Mouse (Mus musculus) CH12.LX (cell line): ENCODE measurements around the gene Gm36028. TPM values are rescaled to one million over a fixed set of nuclear protein-coding genes. Genes with fewer than 3 reads are reported as not detected.

Experiments
- DNase-seq: peaks from one replicate; pipeline ENCODE4 v3.0.0-alpha.2; 2013; ENCODE audit errors: extremely low read depth
- H3K27ac ChIP-seq: 2 replicates; pipeline ENCODE4 v1.5.1; 2012; ENCODE audit warnings: low read depth, mild to moderate bottlenecking, control low read depth, moderate library complexity; ENCODE audit not compliant: insufficient read depth
- H3K27me3 ChIP-seq: replicated peaks from 2 replicates; pipeline ENCODE3; 2012; ENCODE audit warnings: inconsistent platforms
- H3K36me3 ChIP-seq, 2 experiments: replicated peaks in 1 of 2; 2 replicates each; pipeline versions ENCODE3 to v1.6.1; 2012; ENCODE audit warnings: inconsistent platforms in 1 of 2, low read length in 1 of 2, mild to moderate bottlenecking in 1 of 2, mixed read lengths in 1 of 2, moderate library complexity in 1 of 2; ENCODE audit not compliant: control insufficient read depth in 1 of 2, insufficient read depth in 1 of 2
- H3K4me1 ChIP-seq, 2 experiments: 2 replicates each; pipeline ENCODE4 v1.6.1; 2012; ENCODE audit warnings: inconsistent platforms in 1 of 2, moderate library complexity in 1 of 2; ENCODE audit not compliant: insufficient read depth in 2 of 2, control insufficient read depth in 1 of 2
- H3K4me2 ChIP-seq: 2 replicates; pipeline ENCODE4 v1.6.1; 2012; ENCODE audit warnings: low read depth, mild to moderate bottlenecking, control low read depth; ENCODE audit not compliant: poor library complexity, insufficient read depth, severe bottlenecking
- H3K4me3 ChIP-seq, 3 experiments: fragments of 150-350 bp in 1 of 3; sonication (generic) in 1 of 3; replicated peaks in 1 of 3; 2 replicates each; pipeline versions ENCODE3 to v1.5.1; 2011 to 2012; ENCODE audit warnings: low read depth in 2 of 3, low read length in 2 of 3, mild to moderate bottlenecking in 2 of 3, moderate library complexity in 2 of 3, control low read depth in 1 of 3, improper control_type of control experiment in 1 of 3, inconsistent platforms in 1 of 3, mixed read lengths in 1 of 3; ENCODE audit not compliant: poor library complexity in 1 of 3
- H3K79me2 ChIP-seq: replicated peaks from 2 replicates; pipeline ENCODE4 v1.6.1; 2012; ENCODE audit warnings: mild to moderate bottlenecking, moderate library complexity; ENCODE audit not compliant: control insufficient read depth, poor library complexity, insufficient read depth, severe bottlenecking; ENCODE audit errors: extremely low read depth
- H3K9ac ChIP-seq: 2 replicates; pipeline ENCODE4 v1.6.1; 2012; ENCODE audit warnings: low read depth, mild to moderate bottlenecking, control low read depth, moderate library complexity; ENCODE audit not compliant: insufficient read depth
- H3K9me3 ChIP-seq: replicated peaks from 2 replicates; pipeline ENCODE3; 2012; ENCODE audit warnings: low read length, inconsistent platforms, mixed read lengths
- BHLHE40 ChIP-seq: IDR thresholded peaks from 2 replicates; pipeline ENCODE4 v1.6.1; 2011; ENCODE audit warnings: mild to moderate bottlenecking, low read depth, low read length, improper control_type of control experiment
- CHD1 ChIP-seq: IDR thresholded peaks from 2 replicates; pipeline ENCODE4 v1.6.1; 2012; ENCODE audit warnings: low read depth, low read length, improper control_type of control experiment, inconsistent platforms
- CHD2 ChIP-seq: IDR thresholded peaks from 2 replicates; pipeline ENCODE4 v1.6.1; 2011; ENCODE audit warnings: low read length, improper control_type of control experiment
- EP300 ChIP-seq: IDR thresholded peaks from 2 replicates; pipeline ENCODE4 v1.6.1; 2011; ENCODE audit warnings: low read length, improper control_type of control experiment
- HCFC1 ChIP-seq: IDR thresholded peaks from 2 replicates; pipeline ENCODE4 v1.6.1; 2012; ENCODE audit warnings: low read depth, mild to moderate bottlenecking, inconsistent platforms, low read length, improper control_type of control experiment
- JUN ChIP-seq: IDR thresholded peaks from 2 replicates; pipeline ENCODE4 v1.6.1; 2011; ENCODE audit warnings: low read depth, mild to moderate bottlenecking, low read length, improper control_type of control experiment, moderate library complexity; ENCODE audit not compliant: insufficient read depth
- JUND ChIP-seq: conservative IDR thresholded peaks from 2 replicates; pipeline ENCODE4 v1.6.1; 2011; ENCODE audit warnings: low read depth, low read length, improper control_type of control experiment
- MYC ChIP-seq: IDR thresholded peaks from 2 replicates; pipeline ENCODE4 v1.6.1; 2011; ENCODE audit warnings: low read depth, mild to moderate bottlenecking, improper control_type of control experiment, low read length
- NELFE ChIP-seq: IDR thresholded peaks from 2 replicates; pipeline ENCODE4 v1.6.1; 2011; ENCODE audit warnings: low read depth, low read length, improper control_type of control experiment
- NRF1 ChIP-seq: IDR thresholded peaks from 2 replicates; pipeline ENCODE4 v1.6.1; 2014; ENCODE audit warnings: low read depth, mild to moderate bottlenecking, inconsistent platforms, low read length, improper control_type of control experiment, moderate library complexity
- PAX5 ChIP-seq: IDR thresholded peaks from 2 replicates; pipeline ENCODE4 v1.6.1; 2012; ENCODE audit warnings: low read length, inconsistent platforms, mixed read lengths
- POLR2A ChIP-seq: IDR thresholded peaks from 2 replicates; pipeline ENCODE4 v1.6.1; 2011; ENCODE audit warnings: low read depth, mild to moderate bottlenecking, improper control_type of control experiment, low read length
- SIN3A ChIP-seq: IDR thresholded peaks from 2 replicates; pipeline ENCODE4 v1.6.1; 2012; ENCODE audit warnings: low read length, improper control_type of control experiment, inconsistent platforms
- SMC3 ChIP-seq: IDR thresholded peaks from 2 replicates; pipeline ENCODE4 v1.6.1; 2011; ENCODE audit warnings: low read depth, low read length, improper control_type of control experiment
- USF2 ChIP-seq: conservative IDR thresholded peaks from 2 replicates; pipeline ENCODE4 v1.6.1; 2011; ENCODE audit warnings: low read depth, low read length, improper control_type of control experiment
- ZC3H11A ChIP-seq: IDR thresholded peaks from 2 replicates; pipeline ENCODE4 v1.6.1; 2012; ENCODE audit warnings: low read depth, mild to moderate bottlenecking, inconsistent platforms, low read length, improper control_type of control experiment
- ZKSCAN1 ChIP-seq: IDR thresholded peaks from 2 replicates; pipeline ENCODE4 v1.6.1; 2012; ENCODE audit warnings: low read depth, inconsistent platforms, low read length, improper control_type of control experiment, borderline replicate concordance
- ZNF384 ChIP-seq: IDR thresholded peaks from 2 replicates; pipeline ENCODE4 v1.6.1; 2012; ENCODE audit warnings: low read depth, low read length, improper control_type of control experiment, inconsistent platforms
- dilution Hi-C: fragments of 300-500 bp; cut with MboI; formaldehyde crosslinking; loops from 2 replicates; pipeline ENCODE4 v1.14.3; 2020; ENCODE audit warnings: low sequenced_read_pairs; ENCODE audit not compliant: extremely low pct_unique_long_range_greater_than_20kb, extremely low pct_ligation_motif_present
- in situ Hi-C: fragments of 300-500 bp; cut with MboI; formaldehyde crosslinking; loops from 3 replicates; pipeline ENCODE4 v1.14.3; 2019; ENCODE audit warnings: low sequenced_read_pairs, low pct_ligation_motif_present, low pct_unique_long_range_greater_than_20kb, mixed read lengths
- polyA plus RNA-seq: library from polyadenylated mRNA; unstranded; fragments of >175 nt; gene quantifications from 2 replicates; pipeline ENCODE4 v1.2.1, GENCODE M21; 2012; ENCODE audit warnings: low read depth; ENCODE audit not compliant: insufficient read length
- total RNA-seq, 2 experiments: library from RNA; depleted of rRNA; stranded (reverse); fragments of 300-350 nt in 1 of 2; fragments of >200 nt in 1 of 2; gene quantifications; 2 replicates each; pipeline ENCODE4 v1.2.3; 2012 to 2014

Gene Gm36028
- total and polyA plus RNA-seq, 3 experiments = not detected

GRCm38 (mm10) chr16:37863876-37864275 is 2.9 kb upstream of the Gm36028 start:
- DNase-seq = no peak
- no peaks in the 10 kb centered on the region for H3K36me3 ChIP-seq
- in situ Hi-C loops = no loop called here
- H3K9me3 ChIP-seq = peaks cover 5% of the 10 kb centered on the region
- no peak overlapping the region for H3K4me3 ChIP-seq
- no peak overlapping the region for H3K9ac ChIP-seq
- TF ChIP-seq SMC3 (no peak), NRF1 (no peak), JUND (no peak), ZKSCAN1 (no peak), CHD2 (no peak), ZC3H11A (no peak), NELFE (no peak), ZNF384 (no peak), SIN3A (no peak), CHD1 (no peak)
- TF ChIP-seq, all 38 proteins: peak for 0
- Histone ChIP-seq H3K4me1 (peaks cover 10 to 14% of the 10 kb centered on the region in 2 experiments), H3K27me3 (no peaks in the 10 kb centered on the region), H3K27ac (no peak overlapping the region), H3K79me2 (peaks cover 2% of the 10 kb centered on the region), H3K4me2 (no peak overlapping the region)
- dilution Hi-C loops = no loop called here

GRCm38 (mm10) chr16:37860213-37860612 is 733 bp downstream of the Gm36028 start:
- dilution Hi-C loops = no loop called here
- no peak overlapping the region for H3K4me3 ChIP-seq
- no peaks in the 10 kb centered on the region for H3K79me2 ChIP-seq
- no peak for DNase-seq
- H3K27ac ChIP-seq = no peak overlapping the region
- H3K4me2 ChIP-seq = no peak overlapping the region
- peaks cover 5% of the 10 kb centered on the region for H3K9me3 ChIP-seq
- no peaks in the 10 kb centered on the region for H3K27me3 ChIP-seq
- H3K36me3 ChIP-seq = no peaks in the 10 kb centered on the region
- in situ Hi-C loops = no loop called here
- H3K9ac ChIP-seq = no peak overlapping the region
- no peak for TF ChIP-seq BHLHE40
- TF ChIP-seq PAX5 = no peak
- TF ChIP-seq MYC = no peak
- TF ChIP-seq JUN = no peak
- no peak for TF ChIP-seq USF2
- no peak for TF ChIP-seq POLR2A
- H3K4me1 ChIP-seq = peaks cover 5 to 12% of the 10 kb centered on the region in 2 experiments

- TF ChIP-seq EP300 (no peak), CHD2 (no peak), HCFC1 (no peak), SIN3A (no peak)
- DNase-seq = no peak
- no peak overlapping the region for H3K4me2 ChIP-seq
- H3K79me2 ChIP-seq = no peaks in the 10 kb centered on the region
- no peaks in the 10 kb centered on the region for H3K36me3 ChIP-seq
- dilution Hi-C loops (no loop called here), in situ Hi-C loops (no loop called here)
- peaks cover 4% of the 10 kb centered on the region for H3K9me3 ChIP-seq
- H3K4me3 ChIP-seq = no peak overlapping the region
- H3K9ac ChIP-seq = no peak overlapping the region
- no peaks in the 10 kb centered on the region for H3K27me3 ChIP-seq
- H3K4me1 ChIP-seq = peaks cover 7 to 12% of the 10 kb centered on the region in 2 experiments
- H3K27ac ChIP-seq = no peak overlapping the region
These were observed 3.5 kb downstream of the Gm36028 start for GRCm38 (mm10) chr16:37857495-37857894.
